Mouse (Mus musculus): Measurements from ENCODE around the gene Slc25a21.

DNA sequence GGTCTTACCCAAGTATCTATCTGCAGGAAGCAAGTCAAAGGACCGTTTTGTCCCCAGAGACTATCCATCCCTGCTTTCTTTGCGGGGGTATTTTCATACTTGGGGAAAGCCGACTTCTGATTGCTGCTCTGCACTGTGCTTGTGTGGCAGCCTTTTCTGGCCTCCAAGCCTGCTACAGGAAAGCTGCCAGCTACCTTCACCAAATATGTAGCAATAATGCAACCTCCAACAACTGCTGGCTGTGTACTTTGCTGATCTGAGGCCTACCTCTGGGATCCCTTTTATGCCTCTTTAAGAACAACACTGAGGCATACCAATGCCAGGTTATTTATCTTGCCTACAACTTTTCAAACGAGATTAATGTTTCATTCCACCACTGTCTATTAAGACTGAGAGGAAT lies 408.0 kb downstream of the Slc25a21 start:
- TF ChIP-seq POLR2A (IDR thresholded peaks at IDR 0.05; ENCODE audit: borderline replicate concordance, low read depth, low read length) (no peak), CTCF (IDR thresholded peaks at IDR 0.05; ENCODE audit: low read depth, low read length) (no peak)
